Mouse (Mus musculus) CH12.LX (cell line): ENCODE measurements around the gene Olfr976. TPM values are rescaled to one million over a fixed set of nuclear protein-coding genes. Genes with fewer than 3 reads are reported as not detected.
"Not testable (repeated sequence)": the region's sequence is repeated elsewhere in the genome, so short reads cannot be mapped to it uniquely, and the experiment has no call there.

ENCODE experiments used
- DNase-seq: peaks from one replicate; pipeline ENCODE4 v3.0.0-alpha.2; 2013; ENCODE audit errors: extremely low read depth
- H3K27ac ChIP-seq: 2 replicates; pipeline ENCODE4 v1.5.1; 2012; ENCODE audit warnings: low read depth, mild to moderate bottlenecking, control low read depth, moderate library complexity; ENCODE audit not compliant: insufficient read depth
- H3K27me3 ChIP-seq: replicated peaks from 2 replicates; pipeline ENCODE3; 2012; ENCODE audit warnings: inconsistent platforms
- H3K36me3 ChIP-seq, 2 experiments: replicated peaks in 1 of 2; 2 replicates each; pipeline versions ENCODE3 to v1.6.1; 2012; ENCODE audit warnings: inconsistent platforms in 1 of 2, low read length in 1 of 2, mild to moderate bottlenecking in 1 of 2, mixed read lengths in 1 of 2, moderate library complexity in 1 of 2; ENCODE audit not compliant: control insufficient read depth in 1 of 2, insufficient read depth in 1 of 2
- H3K4me1 ChIP-seq, 2 experiments: 2 replicates each; pipeline ENCODE4 v1.6.1; 2012; ENCODE audit warnings: inconsistent platforms in 1 of 2, moderate library complexity in 1 of 2; ENCODE audit not compliant: insufficient read depth in 2 of 2, control insufficient read depth in 1 of 2
- H3K4me2 ChIP-seq: 2 replicates; pipeline ENCODE4 v1.6.1; 2012; ENCODE audit warnings: low read depth, mild to moderate bottlenecking, control low read depth; ENCODE audit not compliant: poor library complexity, insufficient read depth, severe bottlenecking
- H3K4me3 ChIP-seq, 3 experiments: fragments of 150-350 bp in 1 of 3; sonication (generic) in 1 of 3; replicated peaks in 1 of 3; 2 replicates each; pipeline versions ENCODE3 to v1.5.1; 2011 to 2012; ENCODE audit warnings: low read depth in 2 of 3, low read length in 2 of 3, mild to moderate bottlenecking in 2 of 3, moderate library complexity in 2 of 3, control low read depth in 1 of 3, improper control_type of control experiment in 1 of 3, inconsistent platforms in 1 of 3, mixed read lengths in 1 of 3; ENCODE audit not compliant: poor library complexity in 1 of 3
- H3K79me2 ChIP-seq: replicated peaks from 2 replicates; pipeline ENCODE4 v1.6.1; 2012; ENCODE audit warnings: mild to moderate bottlenecking, moderate library complexity; ENCODE audit not compliant: control insufficient read depth, poor library complexity, insufficient read depth, severe bottlenecking; ENCODE audit errors: extremely low read depth
- H3K9ac ChIP-seq: 2 replicates; pipeline ENCODE4 v1.6.1; 2012; ENCODE audit warnings: low read depth, mild to moderate bottlenecking, control low read depth, moderate library complexity; ENCODE audit not compliant: insufficient read depth
- H3K9me3 ChIP-seq: replicated peaks from 2 replicates; pipeline ENCODE3; 2012; ENCODE audit warnings: low read length, inconsistent platforms, mixed read lengths
- E2F4 ChIP-seq: IDR thresholded peaks from 2 replicates; pipeline ENCODE4 v1.6.1; 2011; ENCODE audit warnings: low read depth, low read length, improper control_type of control experiment; ENCODE audit not compliant: insufficient replicate concordance
- MYC ChIP-seq: IDR thresholded peaks from 2 replicates; pipeline ENCODE4 v1.6.1; 2011; ENCODE audit warnings: low read depth, mild to moderate bottlenecking, improper control_type of control experiment, low read length
- SIN3A ChIP-seq: IDR thresholded peaks from 2 replicates; pipeline ENCODE4 v1.6.1; 2012; ENCODE audit warnings: low read length, improper control_type of control experiment, inconsistent platforms
- ZKSCAN1 ChIP-seq: IDR thresholded peaks from 2 replicates; pipeline ENCODE4 v1.6.1; 2012; ENCODE audit warnings: low read depth, inconsistent platforms, low read length, improper control_type of control experiment, borderline replicate concordance
- dilution Hi-C: fragments of 300-500 bp; cut with MboI; formaldehyde crosslinking; loops from 2 replicates; pipeline ENCODE4 v1.14.3; 2020; ENCODE audit warnings: low sequenced_read_pairs; ENCODE audit not compliant: extremely low pct_unique_long_range_greater_than_20kb, extremely low pct_ligation_motif_present
- in situ Hi-C: fragments of 300-500 bp; cut with MboI; formaldehyde crosslinking; loops from 3 replicates; pipeline ENCODE4 v1.14.3; 2019; ENCODE audit warnings: low sequenced_read_pairs, low pct_ligation_motif_present, low pct_unique_long_range_greater_than_20kb, mixed read lengths
- polyA plus RNA-seq: library from polyadenylated mRNA; unstranded; fragments of >175 nt; gene quantifications from 2 replicates; pipeline ENCODE4 v1.2.1, GENCODE M21; 2012; ENCODE audit warnings: low read depth; ENCODE audit not compliant: insufficient read length
- total RNA-seq, 2 experiments: library from RNA; depleted of rRNA; stranded (reverse); fragments of 300-350 nt in 1 of 2; fragments of >200 nt in 1 of 2; gene quantifications; 2 replicates each; pipeline ENCODE4 v1.2.3; 2012 to 2014

Gene Olfr976
- total and polyA plus RNA-seq, 3 experiments: not detected

GRCm38 (mm10) chr9:39991813-39992212, 30.9 kb upstream of the Olfr976 start, which contains the start of gene Olfr978:
Olfr978 (plus strand) TSS chr9:39992113.
- no peaks in the 10 kb centered on the region for H3K27me3 ChIP-seq
- H3K4me1 ChIP-seq: peaks cover 0 to 6% of the 10 kb centered on the region in 2 experiments; a peak in 1 of 4 replicates
- H3K36me3 ChIP-seq: no peaks in the 10 kb centered on the region
- no peaks in the 10 kb centered on the region for H3K79me2 ChIP-seq
- no peak for DNase-seq
- H3K9me3 ChIP-seq: no peaks in the 10 kb centered on the region
- H3K27ac ChIP-seq: no peak within 1 kb of the TSS
- H3K4me2 ChIP-seq: no peak within 1 kb of the TSS
- TF ChIP-seq E2F4: no peak
- TF ChIP-seq, all 38 proteins: peak for 0
- no peak within 1 kb of the TSS for H3K4me3 ChIP-seq
- dilution Hi-C loops (no loop called here), in situ Hi-C loops (no loop called here)
- no peak within 1 kb of the TSS for H3K9ac ChIP-seq

DNA sequence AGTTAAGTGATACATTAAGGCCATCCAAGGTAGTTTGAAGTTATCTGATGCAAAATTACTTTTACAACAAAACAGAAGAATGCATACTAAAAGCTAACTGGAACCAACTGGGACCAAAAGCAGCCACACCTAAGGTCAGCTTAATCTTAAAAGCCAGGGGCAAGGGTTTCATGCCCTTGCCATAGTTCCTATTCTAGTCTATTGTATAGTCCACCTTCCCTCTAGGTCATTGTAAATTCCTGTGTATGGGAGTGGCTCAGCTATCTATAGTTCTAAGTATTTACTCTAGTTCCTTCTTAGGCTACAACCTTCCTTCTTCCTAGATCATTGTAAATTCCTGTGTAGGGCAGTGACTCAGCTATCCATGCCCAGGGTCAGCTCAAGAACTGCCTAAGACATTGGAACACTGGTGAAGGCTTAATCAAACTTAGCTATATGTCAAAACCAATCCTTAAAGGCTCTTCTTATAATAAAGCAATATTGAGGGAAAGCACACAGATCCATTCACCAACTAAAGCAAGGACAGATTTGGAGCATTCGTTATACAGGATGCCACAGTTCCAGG, 15.7 kb upstream of the Olfr976 start:
- H3K79me2 ChIP-seq, H3K36me3 ChIP-seq, H3K4me3 ChIP-seq, H3K27me3 ChIP-seq, DNase-seq, H3K27ac ChIP-seq, in situ Hi-C loops, H3K4me1 ChIP-seq, H3K9me3 ChIP-seq, H3K9ac ChIP-seq, H3K4me2 ChIP-seq, dilution Hi-C loops: not testable (repeated sequence)

DNA sequence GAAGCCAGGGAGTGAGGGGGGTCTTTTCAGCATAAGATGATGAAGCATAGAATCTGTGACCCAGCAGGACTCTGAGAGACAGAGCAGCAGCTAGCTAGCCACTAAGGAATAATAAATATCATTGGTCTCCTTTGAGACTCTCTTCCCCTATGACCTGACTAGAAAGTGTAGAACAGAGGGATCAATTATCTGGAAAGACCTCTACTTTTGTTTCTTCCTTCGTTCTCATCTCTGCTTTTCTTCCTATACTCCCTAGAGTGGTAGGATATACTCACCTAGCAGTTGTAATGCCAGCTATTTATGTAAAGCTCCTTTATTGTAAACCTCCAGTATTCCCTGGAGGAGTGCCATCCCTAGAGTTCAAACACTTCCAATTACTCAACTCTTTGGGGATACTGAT, 9.0 kb downstream of the Olfr976 start, which contains the start of gene Olfr975:
Gene Olfr975, minus strand, starts transcription at position 101 of the 400 bp plus-strand sequence.
- no peaks in the 10 kb centered on the region for H3K9me3 ChIP-seq
- peaks cover 0 to 12% of the 10 kb centered on the region in 2 experiments; a peak in 1 of 4 replicates for H3K4me1 ChIP-seq
- no peaks in the 10 kb centered on the region for H3K36me3 ChIP-seq
- H3K27me3 ChIP-seq: no peaks in the 10 kb centered on the region
- no peak within 1 kb of the TSS for H3K4me3 ChIP-seq
- no peak within 1 kb of the TSS for H3K4me2 ChIP-seq
- DNase-seq: no peak
- no peaks in the 10 kb centered on the region for H3K79me2 ChIP-seq
- H3K9ac ChIP-seq: no peak within 1 kb of the TSS
- TF ChIP-seq ZKSCAN1: no peak
- dilution Hi-C loops: no loop called here
- H3K27ac ChIP-seq: no peak within 1 kb of the TSS
- in situ Hi-C loops: no loop called here

GRCm38 (mm10) chr9:39937201-39937600, 23.7 kb downstream of the Olfr976 start, which contains the start of gene Olfr974:
Olfr974 (plus strand) TSS chr9:39937501.
- H3K79me2 ChIP-seq: no peaks in the 10 kb centered on the region
- no peak within 1 kb of the TSS for H3K9ac ChIP-seq
- no peaks in the 10 kb centered on the region for H3K36me3 ChIP-seq
- no peak for TF ChIP-seq SIN3A
- TF ChIP-seq MYC: no peak
- no peak for DNase-seq
- no peaks in the 10 kb centered on the region for H3K27me3 ChIP-seq
- H3K4me2 ChIP-seq: no peak within 1 kb of the TSS
- no peak within 1 kb of the TSS for H3K4me3 ChIP-seq
- in situ Hi-C loops (no loop called here), dilution Hi-C loops (no loop called here)
- H3K27ac ChIP-seq: no peak within 1 kb of the TSS
- peaks cover 0 to 9% of the 10 kb centered on the region in 2 experiments; a peak in 2 of 4 replicates for H3K4me1 ChIP-seq
- no peaks in the 10 kb centered on the region for H3K9me3 ChIP-seq

- H3K4me3 ChIP-seq, H3K9me3 ChIP-seq, dilution Hi-C loops, H3K4me1 ChIP-seq, H3K9ac ChIP-seq, H3K4me2 ChIP-seq, DNase-seq, in situ Hi-C loops, H3K36me3 ChIP-seq, H3K27me3 ChIP-seq, H3K27ac ChIP-seq, H3K79me2 ChIP-seq: not testable (repeated sequence)
These were observed 32.1 kb downstream of the Olfr976 start for GRCm38 (mm10) chr9:39928837-39929236.
